Mouse (Mus musculus): ENCODE results near the gene Hist1h3i. TPM values are rescaled to one million over a fixed set of nuclear protein-coding genes. Genes with fewer than 3 reads are reported as not detected.
A peak's percentile ranks its signal among the peaks of the same experiment; 100 is the strongest.
"Not testable (repeated sequence)": the region's sequence is repeated elsewhere in the genome, so short reads cannot be mapped to it uniquely, and the experiment has no call there.

Hist1h3i gene
- polyA plus RNA-seq (2015; fragmentation: Nextera tagmentation; extraction: Ambion mirVana), result 56.3 and 60.4 TPM in 2 replicates

- peak; percentile 68; the same call in 1 of the 2 replicates for ATAC-seq (replicated peaks; ENCODE audit: insufficient number of reproducible peaks, insufficient read depth, low FRiP score, low read depth)
- Histone ChIP-seq H3K4me3 (peak within 1 kb of the TSS; percentile 51), H3K9me3 (replicated peaks) (no peaks in the 10 kb centered on the region), H3K4me1 (replicated peaks) (peaks cover 42% of the 10 kb centered on the region), H3K27ac (peak within 1 kb of the TSS; percentile 73), H3K4me2 (peak within 1 kb of the TSS; percentile 76), H3K36me3 (no peaks in the 10 kb centered on the region), H3K27me3 (no peaks in the 10 kb centered on the region), H3K9ac (peak within 1 kb of the TSS; percentile 62)
- 0% methylated on average over 15 of the region's 20 CpGs for WGBS
These were observed at the start of gene Hist1h3i for GRCm38 (mm10) chr13:21783255-21783617. Gene Hist1h3i, minus strand, starts transcription at chr13:21783370.

DNA sequence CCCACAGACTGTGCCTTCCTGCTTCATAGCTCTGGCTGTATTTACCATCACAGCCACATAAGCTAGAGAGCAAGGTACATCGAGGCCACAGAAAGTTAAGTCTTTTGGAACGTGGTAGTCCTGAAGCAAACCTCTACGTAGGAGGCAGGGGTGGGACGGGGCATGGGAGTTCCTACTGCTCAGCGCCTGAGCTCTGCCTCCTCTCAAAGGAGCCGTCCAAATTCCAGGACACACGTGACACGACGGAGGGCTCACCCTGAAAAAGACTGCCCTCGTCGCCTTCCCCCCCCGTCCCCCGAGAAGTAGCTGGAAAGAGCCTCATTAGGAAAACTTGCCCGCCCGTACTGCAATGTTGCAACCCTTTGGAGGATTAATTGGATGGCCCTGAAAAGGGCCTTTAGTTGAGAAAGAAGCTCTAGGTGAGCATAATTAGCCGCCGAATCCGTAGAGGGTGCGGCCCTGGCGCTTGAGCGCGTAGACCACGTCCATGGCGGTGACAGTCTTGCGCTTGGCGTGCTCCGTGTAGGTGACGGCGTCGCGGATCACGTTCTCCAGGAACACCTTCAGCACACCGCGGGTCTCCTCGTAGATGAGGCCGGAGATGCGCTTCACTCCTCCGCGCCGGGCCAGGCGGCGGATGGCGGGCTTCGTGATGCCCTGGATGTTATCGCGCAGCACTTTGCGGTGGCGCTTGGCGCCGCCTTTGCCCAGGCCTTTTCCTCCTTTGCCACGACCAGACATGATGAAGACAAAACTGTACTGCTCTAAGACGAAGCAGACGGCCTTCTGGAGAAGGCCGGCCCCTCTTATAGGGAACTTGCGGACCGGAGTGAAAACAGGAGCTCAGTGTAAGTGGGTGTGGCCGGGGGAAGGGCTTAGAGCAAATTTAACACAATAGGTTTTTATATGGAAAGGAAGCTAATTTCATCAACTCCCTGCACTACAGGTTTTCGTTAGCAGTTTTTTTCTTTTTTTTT is 48.5 kb upstream of the Hist1h3i start, which contains the start of gene Hist1h4n:
Gene Hist1h4n (minus strand): TSS at position 779 of the 977 bp plus-strand sequence.
- not testable (repeated sequence) for H3K36me3 ChIP-seq; H3K4me1 ChIP-seq (replicated peaks); H3K27me3 ChIP-seq; H3K27ac ChIP-seq; H3K9ac ChIP-seq; H3K9me3 ChIP-seq (replicated peaks)
- peak within 1 kb of the TSS; percentile 27; the same call in 1 of the 2 replicates for H3K4me3 ChIP-seq
- peak; percentile 79 for ATAC-seq (replicated peaks; ENCODE audit: insufficient number of reproducible peaks, insufficient read depth, low FRiP score, low read depth)
- under 1% methylated on average over 28 of the region's 58 CpGs for WGBS
- peak within 1 kb of the TSS; percentile 52 for H3K4me2 ChIP-seq

DNA sequence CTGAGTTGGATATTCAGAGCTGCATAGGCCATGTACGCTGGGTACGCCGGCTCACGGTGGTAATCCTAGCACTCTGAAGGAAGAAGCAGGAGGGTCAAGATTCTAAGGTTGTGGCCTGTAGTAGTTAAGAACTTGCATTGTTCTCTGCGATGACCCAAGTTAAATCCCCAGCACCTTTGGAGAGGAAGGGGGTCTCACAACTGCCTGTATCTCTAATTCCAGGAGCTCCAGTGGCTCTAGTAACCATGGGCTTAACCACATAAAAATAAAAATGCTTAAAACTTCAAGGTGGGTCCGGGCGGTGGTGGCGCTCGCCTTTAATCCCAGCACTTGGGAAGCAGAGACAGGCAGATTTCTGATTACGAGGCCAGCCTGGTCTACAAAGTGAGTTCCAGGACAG is 47.2 kb upstream of the Hist1h3i start:
- ATAC-seq (replicated peaks; ENCODE audit: insufficient number of reproducible peaks, insufficient read depth, low FRiP score, low read depth), result no peak
- no peaks in the 10 kb centered on the region for H3K4me1 ChIP-seq (replicated peaks)
- no peaks in the 10 kb centered on the region for H3K9me3 ChIP-seq (replicated peaks)
- no peak overlapping the region for H3K4me3 ChIP-seq
- no peaks in the 10 kb centered on the region for H3K27me3 ChIP-seq
- H3K27ac ChIP-seq, result no peak overlapping the region
- H3K36me3 ChIP-seq, result no peaks in the 10 kb centered on the region
- H3K9ac ChIP-seq, result no peak overlapping the region
- 88% methylated on average over 10 of the region's 10 CpGs for WGBS
- no peak overlapping the region for H3K4me2 ChIP-seq

DNA sequence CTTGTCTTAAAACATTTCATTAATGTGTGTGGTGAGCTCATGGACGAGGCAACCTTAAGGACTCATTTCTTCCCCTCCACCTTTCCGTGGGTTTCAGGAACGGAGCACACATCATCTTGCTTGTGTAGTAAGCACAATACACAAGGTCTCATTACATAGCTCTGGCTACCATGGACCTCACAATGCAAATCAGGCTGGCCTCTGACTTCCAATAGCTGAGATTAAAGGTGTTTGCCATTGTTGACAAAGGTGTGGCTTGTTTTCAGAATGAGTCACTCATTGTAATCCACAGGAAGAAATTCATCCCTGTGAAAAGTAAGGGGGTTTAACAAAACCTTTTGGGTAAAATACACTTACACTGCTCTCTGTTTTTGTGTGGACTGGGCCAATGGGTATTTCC is 45.3 kb upstream of the Hist1h3i start:
- H3K4me3 ChIP-seq, result no peak overlapping the region
- no peaks in the 10 kb centered on the region for H3K4me1 ChIP-seq (replicated peaks)
- no peak overlapping the region for H3K9ac ChIP-seq
- H3K9me3 ChIP-seq (replicated peaks), result no peaks in the 10 kb centered on the region
- no peaks in the 10 kb centered on the region for H3K27me3 ChIP-seq
- WGBS, result 80% methylated on average over 3 of the region's 3 CpGs
- no peak overlapping the region for H3K4me2 ChIP-seq
- ATAC-seq (replicated peaks; ENCODE audit: insufficient number of reproducible peaks, insufficient read depth, low FRiP score, low read depth), result no peak
- no peaks in the 10 kb centered on the region for H3K36me3 ChIP-seq
- H3K27ac ChIP-seq, result no peak overlapping the region

GRCm38 (mm10) chr13:21820082-21820890 is 37.1 kb upstream of the Hist1h3i start:
- H3K27ac ChIP-seq; H3K36me3 ChIP-seq; H3K4me3 ChIP-seq; H3K4me2 ChIP-seq; H3K4me1 ChIP-seq (replicated peaks); H3K27me3 ChIP-seq; ATAC-seq (replicated peaks; ENCODE audit: insufficient number of reproducible peaks, insufficient read depth, low FRiP score, low read depth); H3K9ac ChIP-seq; H3K9me3 ChIP-seq (replicated peaks): not testable (repeated sequence)
- WGBS, result 77% methylated on average over 6 of the region's 16 CpGs

- not testable (repeated sequence) for H3K27me3 ChIP-seq; H3K9me3 ChIP-seq (replicated peaks); H3K4me1 ChIP-seq (replicated peaks); H3K9ac ChIP-seq; H3K36me3 ChIP-seq
- Histone ChIP-seq H3K4me2 (peak overlapping the region; percentile 48), H3K4me3 (0 out of 2 replicates have a peak overlapping the region, but pooled peaks have one; percentile 24), H3K27ac (peak overlapping the region; percentile 37; the same call in 1 of the 2 replicates)
- 0% methylated on average over 14 of the region's 14 CpGs for WGBS
- ATAC-seq (replicated peaks; ENCODE audit: insufficient number of reproducible peaks, insufficient read depth, low FRiP score, low read depth), result peak; percentile 27; the same call in 1 of the 2 replicates
These were observed 28.9 kb upstream of the Hist1h3i start for GRCm38 (mm10) chr13:21812092-21812491.

DNA sequence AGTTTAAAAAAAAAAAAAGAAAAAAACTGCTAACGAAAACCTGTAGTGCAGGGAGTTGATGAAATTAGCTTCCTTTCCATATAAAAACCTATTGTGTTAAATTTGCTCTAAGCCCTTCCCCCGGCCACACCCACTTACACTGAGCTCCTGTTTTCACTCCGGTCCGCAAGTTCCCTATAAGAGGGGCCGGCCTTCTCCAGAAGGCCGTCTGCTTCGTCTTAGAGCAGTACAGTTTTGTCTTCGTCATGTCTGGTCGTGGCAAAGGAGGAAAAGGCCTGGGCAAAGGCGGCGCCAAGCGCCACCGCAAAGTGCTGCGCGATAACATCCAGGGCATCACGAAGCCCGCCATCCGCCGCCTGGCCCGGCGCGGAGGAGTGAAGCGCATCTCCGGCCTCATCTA is 28.4 kb upstream of the Hist1h3i start, which contains the start of gene Hist1h4m:
Gene Hist1h4m (plus strand): TSS at position 208 of the 400 bp plus-strand sequence.
- WGBS, result no CpG with 5 or more reads among the region's 24 CpGs
- not testable (repeated sequence) for H3K36me3 ChIP-seq; H3K9ac ChIP-seq; H3K9me3 ChIP-seq (replicated peaks); H3K4me1 ChIP-seq (replicated peaks); H3K27me3 ChIP-seq
- peak; percentile 62 for ATAC-seq (replicated peaks; ENCODE audit: insufficient number of reproducible peaks, insufficient read depth, low FRiP score, low read depth)
- Histone ChIP-seq H3K4me2 (peak within 1 kb of the TSS; percentile 48), H3K4me3 (0 out of 2 replicates have a peak within 1 kb of the TSS, but pooled peaks have one; percentile 24), H3K27ac (peak within 1 kb of the TSS; percentile 37; the same call in 1 of the 2 replicates)

DNA sequence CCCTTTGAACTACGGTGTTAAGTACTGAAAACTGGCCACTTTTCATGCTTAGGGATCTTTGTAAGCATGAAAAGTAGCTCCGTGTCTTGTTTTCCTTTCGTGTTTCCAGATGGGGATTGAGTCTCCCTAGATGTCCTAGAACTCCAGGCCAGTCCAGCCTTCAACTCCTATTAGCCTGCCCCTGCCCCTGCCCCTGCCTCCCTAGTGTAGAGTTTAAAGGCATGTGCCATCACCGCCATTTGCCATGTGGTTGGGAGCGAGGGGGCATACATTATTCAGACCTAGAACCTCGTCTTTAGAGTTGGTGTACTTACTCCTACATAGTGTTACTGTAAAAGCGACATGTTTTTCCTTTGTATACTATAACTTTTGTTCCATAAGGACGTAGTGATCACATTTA is 27.9 kb upstream of the Hist1h3i start:
- H3K36me3 ChIP-seq; H3K9me3 ChIP-seq (replicated peaks); H3K4me2 ChIP-seq; H3K27ac ChIP-seq; H3K9ac ChIP-seq; H3K4me1 ChIP-seq (replicated peaks); H3K4me3 ChIP-seq; H3K27me3 ChIP-seq; ATAC-seq (replicated peaks; ENCODE audit: insufficient number of reproducible peaks, insufficient read depth, low FRiP score, low read depth): not testable (repeated sequence)
- no CpG with 5 or more reads among the region's 8 CpGs for WGBS

DNA sequence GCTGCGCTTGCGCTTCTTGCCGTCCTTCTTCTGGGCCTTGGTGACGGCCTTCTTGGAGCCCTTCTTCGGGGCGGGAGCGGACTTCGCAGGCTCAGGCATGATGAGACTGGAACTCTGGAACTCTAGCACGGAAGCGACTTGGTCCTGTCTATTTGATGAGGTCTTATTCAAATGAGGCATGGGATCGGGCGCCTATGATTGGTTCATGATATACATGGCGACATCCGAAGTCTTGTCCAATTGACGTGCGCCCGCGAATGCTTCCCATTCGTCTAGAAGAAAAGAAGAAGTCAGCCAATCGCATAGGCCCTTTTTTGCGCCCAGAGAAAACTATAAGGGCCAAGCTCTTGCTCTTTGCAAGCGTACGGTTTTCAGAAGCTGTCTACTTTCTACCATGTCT is 26.9 kb upstream of the Hist1h3i start, which contains the start of the genes Hist1h2bq and Hist1h2ao:
Gene Hist1h2bq (minus strand): TSS at position 125 of the 400 bp plus-strand sequence.
Gene Hist1h2ao (plus strand): TSS at position 393 of the 400 bp plus-strand sequence.
- H3K4me1 ChIP-seq (replicated peaks); H3K27me3 ChIP-seq; H3K27ac ChIP-seq; H3K9me3 ChIP-seq (replicated peaks); H3K36me3 ChIP-seq; H3K4me2 ChIP-seq; H3K9ac ChIP-seq; H3K4me3 ChIP-seq: not testable (repeated sequence)
- no CpG with 5 or more reads among the region's 23 CpGs for WGBS
- peak; percentile 95 for ATAC-seq (replicated peaks; ENCODE audit: insufficient number of reproducible peaks, insufficient read depth, low FRiP score, low read depth)

- not testable (repeated sequence) for H3K4me2 ChIP-seq; H3K36me3 ChIP-seq; H3K9ac ChIP-seq; ATAC-seq (replicated peaks; ENCODE audit: insufficient number of reproducible peaks, insufficient read depth, low FRiP score, low read depth); H3K4me1 ChIP-seq (replicated peaks); H3K27me3 ChIP-seq; H3K27ac ChIP-seq; H3K4me3 ChIP-seq; H3K9me3 ChIP-seq (replicated peaks)
- no CpG with 5 or more reads among the region's 4 CpGs for WGBS
These were observed 19.9 kb upstream of the Hist1h3i start for GRCm38 (mm10) chr13:21803058-21803457.

DNA sequence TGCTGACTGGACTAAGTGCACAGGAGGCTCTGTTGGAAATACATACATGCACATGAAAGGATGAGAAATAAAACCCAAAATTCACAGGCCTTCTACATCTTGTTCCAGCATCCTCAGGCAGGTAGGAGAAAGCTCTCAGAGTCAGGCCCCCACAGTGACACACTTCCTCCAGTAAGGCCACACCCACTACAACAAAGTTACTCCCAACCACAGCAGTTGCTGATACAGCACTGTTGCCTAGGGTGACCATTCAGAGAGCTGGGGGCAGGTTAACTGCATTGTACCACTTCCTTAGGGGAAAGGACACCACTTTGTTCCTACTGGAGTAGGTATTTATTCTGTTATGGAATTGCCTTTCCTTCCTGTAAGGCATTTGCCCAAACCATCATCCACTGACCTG is 14.0 kb upstream of the Hist1h3i start:
- H3K27ac ChIP-seq; ATAC-seq (replicated peaks; ENCODE audit: insufficient number of reproducible peaks, insufficient read depth, low FRiP score, low read depth); H3K9ac ChIP-seq; H3K4me1 ChIP-seq (replicated peaks); H3K27me3 ChIP-seq; H3K4me2 ChIP-seq; H3K9me3 ChIP-seq (replicated peaks); H3K4me3 ChIP-seq; H3K36me3 ChIP-seq: not testable (repeated sequence)
